Mouse (Mus musculus): ENCODE measurements around the gene Safb.

DNA sequence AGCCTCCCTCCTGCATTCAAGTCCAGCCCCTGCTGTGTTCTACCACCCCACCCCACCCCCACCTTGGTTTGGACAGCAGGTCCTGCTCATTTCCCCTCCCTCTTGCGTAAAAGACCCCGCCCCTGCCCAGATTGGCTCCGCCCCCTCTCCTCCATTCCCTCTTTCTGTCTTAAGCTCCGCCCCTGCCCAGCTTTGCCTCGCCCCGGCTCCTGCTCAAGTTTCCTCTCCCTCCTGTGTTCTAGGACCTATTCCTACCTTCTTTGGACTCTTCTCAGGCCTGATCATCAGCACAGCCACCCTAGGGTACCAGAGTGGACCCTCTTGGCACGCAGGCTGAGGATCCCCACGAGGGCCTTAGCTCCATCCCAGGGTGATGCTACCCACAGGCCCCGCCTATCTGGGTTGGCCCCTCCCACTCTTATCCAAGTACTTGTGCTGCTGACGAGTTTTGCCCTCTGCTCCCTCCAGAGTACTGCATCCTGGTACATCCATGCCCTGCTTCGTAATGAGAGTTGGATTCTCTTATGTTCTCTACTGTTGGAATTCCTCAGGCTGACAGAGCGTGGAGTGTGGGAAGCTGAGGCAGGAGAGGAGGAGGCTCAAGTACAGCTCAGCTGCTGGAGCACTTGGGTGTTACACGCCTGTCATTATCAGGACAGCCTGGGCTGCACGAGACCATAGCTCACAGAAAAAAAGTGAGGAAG is 27.4 kb downstream of the Safb start:
- TF ChIP-seq POLR2A (IDR thresholded peaks at IDR 0.05; ENCODE audit: extremely low read depth, insufficient read depth, low read length) (no peak), CTCF (IDR thresholded peaks at IDR 0.05; ENCODE audit: extremely low read depth, insufficient read depth, low read length) (no peak)
